Mouse (Mus musculus): Measurements from ENCODE around the gene Ube2q2. TPM values are rescaled to one million over a fixed set of nuclear protein-coding genes. Genes with fewer than 3 reads are reported as not detected.
"Not testable (repeated sequence)": the region's sequence is repeated elsewhere in the genome, so short reads cannot be mapped to it uniquely, and the experiment has no call there.

Gene Ube2q2
- total RNA-seq, 2 experiments from 2014 or later, result 56.0 to 57.2 TPM

DNA sequence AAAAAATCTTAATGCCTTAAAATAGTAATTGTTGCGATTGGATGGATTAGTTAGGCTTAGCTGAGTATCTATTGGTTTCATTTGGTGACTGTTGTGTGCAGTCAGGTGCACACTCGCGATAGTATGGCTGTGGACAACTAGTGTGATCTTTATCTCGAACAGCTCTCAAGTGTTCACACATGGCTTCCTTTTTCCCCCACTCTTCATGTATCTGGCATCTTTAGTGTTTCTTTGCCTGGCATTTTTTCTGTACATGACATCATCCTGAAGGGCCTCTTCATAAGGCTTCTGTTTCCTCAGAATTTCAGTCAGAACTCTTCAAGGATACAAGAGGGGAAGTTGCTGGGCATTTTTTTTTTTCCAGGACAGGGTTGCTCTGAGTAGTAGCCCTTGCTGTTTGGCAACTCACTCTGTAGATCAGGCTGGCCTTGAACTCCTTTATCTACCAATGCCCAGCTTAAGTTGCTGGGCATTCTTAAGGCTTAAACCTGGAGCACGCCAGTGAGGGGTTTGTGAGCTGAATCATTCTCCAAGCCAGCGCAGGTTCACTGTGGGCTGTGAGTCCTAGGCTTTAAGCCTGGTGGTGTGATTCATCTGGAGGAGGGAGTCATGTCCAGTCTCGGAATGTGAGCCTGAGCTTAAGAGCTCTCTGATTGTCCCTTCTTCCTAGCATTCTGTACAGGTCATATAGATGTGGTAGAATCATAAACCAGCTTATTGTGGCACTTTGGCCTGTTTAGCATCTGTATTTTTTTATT, 22.2 kb downstream of the Ube2q2 start:
- DNase-seq (ENCODE audit: extremely low spot score in 1 of 2, low spot score in 1 of 2), result no peak

DNA sequence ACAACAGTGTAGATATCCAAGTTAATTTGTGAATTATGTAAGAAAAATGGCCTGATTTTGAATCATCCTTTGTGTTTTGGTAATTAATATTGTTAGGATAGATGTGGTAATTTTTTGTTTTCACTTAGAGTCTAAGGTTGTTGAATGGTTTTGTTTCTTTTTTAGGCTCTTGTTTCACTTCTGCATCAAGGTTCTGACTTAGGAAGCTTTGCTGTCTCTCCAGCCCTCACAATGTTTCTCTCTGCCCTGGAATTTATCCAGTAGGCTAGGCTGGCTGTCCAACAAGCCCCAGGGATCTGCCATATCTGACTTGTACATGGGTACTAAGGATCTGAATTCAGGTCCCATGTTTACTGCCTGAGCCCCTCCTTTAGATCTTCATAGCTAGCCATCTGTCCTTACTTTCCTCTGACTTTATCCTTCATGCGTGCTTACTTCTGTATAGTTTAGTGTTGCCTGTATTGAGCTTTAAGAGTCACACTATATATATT, 23.6 kb downstream of the Ube2q2 start:
- no peak for DNase-seq (ENCODE audit: extremely low spot score in 1 of 2, low spot score in 1 of 2)

DNA sequence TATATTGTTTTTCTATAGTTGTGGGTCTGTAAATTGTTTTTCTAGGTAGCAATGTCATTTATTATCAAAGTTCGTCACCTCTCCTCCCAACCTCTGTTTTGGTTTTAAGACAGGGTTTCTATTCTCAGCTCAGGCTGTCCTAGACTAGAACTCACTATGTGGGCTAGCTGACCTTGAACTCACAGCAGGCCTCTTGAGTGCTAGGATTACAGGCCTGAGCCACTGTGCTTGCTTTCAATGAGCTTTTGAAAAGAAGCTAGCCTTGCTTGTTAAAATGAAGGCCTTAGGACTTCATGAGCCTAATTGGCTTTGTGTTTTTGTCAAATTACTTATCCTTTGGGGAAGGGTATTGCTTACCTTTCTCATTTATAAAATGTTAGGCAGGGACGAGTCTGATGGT, 25.6 kb downstream of the Ube2q2 start:
- DNase-seq (ENCODE audit: extremely low spot score in 1 of 2, low spot score in 1 of 2), result no peak

DNA sequence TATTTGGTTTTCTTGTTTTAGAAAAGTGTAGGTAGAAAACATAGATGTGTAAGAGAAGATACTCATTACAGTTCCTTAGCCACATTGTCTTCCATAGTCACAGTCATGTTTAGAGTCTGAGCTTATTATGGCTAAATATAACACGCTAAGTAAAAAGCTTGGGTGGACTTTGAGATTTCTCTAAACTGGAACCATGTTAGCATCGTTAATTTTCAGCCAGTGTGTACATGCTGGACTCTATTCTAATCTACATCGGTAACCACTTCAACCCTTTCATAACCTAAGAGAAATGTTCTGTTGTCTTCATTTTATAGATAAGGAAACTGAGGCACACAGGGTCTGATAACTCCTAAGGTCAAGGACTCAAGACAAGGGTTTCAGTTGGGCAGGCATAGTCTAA, 47.2 kb downstream of the Ube2q2 start:
- DNase-seq (ENCODE audit: extremely low spot score in 1 of 2, low spot score in 1 of 2), result no peak

DNA sequence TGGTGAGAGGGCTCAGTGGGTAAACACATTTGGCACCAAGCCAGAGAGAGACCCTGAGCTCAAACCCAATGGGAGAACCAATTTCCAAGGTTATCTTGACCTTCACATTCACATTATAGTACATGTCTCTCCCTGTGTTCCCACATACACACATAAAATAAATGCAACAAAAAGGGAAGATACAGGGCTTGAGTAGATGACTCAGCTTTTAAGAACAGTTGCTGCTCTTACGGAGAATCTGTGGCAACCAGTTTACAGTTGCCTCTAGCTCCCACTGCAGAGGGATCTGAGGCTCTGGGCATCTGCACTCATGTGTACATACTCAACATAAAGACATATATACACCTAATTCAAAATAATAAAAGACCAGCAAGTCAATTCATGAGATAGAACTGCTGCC, 49.6 kb downstream of the Ube2q2 start:
- no peak for DNase-seq (ENCODE audit: extremely low spot score in 1 of 2, low spot score in 1 of 2)

DNA sequence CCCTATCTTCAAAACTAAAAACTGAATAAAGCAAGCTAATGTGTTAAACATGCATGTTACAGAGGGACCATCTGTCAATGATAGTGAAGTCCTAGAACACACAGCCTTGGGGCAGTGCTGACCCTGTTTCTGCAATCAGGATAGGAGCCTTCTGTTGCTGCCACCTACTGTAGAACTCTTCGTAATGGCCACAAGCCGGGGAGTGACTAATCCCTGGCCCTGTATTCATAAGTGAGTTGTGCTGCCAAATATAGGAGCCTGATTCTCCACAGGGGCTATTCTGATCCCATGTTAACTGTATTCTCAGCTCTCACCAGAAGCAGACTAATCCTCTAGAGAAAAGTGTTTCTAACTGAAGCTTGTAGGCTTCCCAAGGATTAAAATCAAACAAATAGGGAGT, 50.7 kb downstream of the Ube2q2 start:
- no peak for DNase-seq (ENCODE audit: extremely low spot score in 1 of 2, low spot score in 1 of 2)

DNA sequence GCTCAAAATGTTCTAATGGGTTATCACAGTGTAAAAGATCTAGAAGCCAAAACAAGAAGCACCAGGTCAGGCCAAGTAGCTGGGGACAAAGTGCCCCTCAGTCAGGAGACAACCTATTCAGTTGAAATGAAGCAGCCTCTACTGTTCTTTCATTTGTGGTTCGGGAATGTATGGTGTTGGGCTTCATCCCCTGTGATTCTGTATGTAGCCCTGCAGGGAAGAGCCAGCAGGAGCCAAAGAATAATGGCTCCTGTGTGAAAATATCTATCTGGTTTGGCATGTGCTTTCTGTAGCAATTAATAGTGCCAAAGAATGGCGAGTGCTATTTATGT, 59.8 kb downstream of the Ube2q2 start:
- DNase-seq (ENCODE audit: extremely low spot score in 1 of 2, low spot score in 1 of 2), result no peak

DNA sequence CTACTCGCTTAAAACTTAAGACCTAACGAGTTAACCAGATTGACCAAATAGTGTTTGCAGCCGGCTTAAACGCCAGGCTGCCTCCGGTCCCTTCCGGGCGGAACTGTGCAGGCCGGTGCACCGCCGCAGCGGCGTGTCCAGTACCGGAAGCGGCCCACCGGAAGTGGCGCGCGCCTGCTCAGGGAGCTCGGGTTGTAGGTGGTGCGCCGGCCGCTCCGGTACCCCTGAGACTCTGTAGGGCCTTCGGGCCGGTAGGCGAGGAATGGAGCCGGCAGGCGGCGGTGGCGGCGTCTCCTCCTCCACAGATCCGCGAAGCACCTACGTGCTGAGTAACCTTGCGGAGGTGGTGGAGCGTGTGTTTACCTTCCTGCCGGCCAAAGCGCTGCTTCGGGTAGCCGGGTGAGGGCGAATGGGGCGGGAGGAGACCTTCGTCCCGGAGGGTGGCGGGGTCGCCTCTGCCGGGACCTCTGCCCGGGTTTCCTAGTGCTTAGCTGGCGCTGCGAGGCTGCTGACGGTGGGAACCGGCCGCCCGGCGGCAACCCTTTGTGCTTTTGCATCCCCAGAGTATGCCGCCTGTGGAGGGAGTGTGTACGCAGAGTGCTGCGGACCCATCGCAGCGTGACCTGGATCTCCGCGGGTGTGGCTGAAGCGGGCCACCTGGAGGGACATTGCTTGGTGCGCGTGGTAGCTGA, 60.3 kb downstream of the Ube2q2 start, which contains the start of gene Fbxo22:
Gene Fbxo22 (plus strand): TSS at position 136 of the 692 bp plus-strand sequence.
- DNase-seq (ENCODE audit: extremely low spot score in 1 of 2, low spot score in 1 of 2), result peak; percentile 69 to 76

DNA sequence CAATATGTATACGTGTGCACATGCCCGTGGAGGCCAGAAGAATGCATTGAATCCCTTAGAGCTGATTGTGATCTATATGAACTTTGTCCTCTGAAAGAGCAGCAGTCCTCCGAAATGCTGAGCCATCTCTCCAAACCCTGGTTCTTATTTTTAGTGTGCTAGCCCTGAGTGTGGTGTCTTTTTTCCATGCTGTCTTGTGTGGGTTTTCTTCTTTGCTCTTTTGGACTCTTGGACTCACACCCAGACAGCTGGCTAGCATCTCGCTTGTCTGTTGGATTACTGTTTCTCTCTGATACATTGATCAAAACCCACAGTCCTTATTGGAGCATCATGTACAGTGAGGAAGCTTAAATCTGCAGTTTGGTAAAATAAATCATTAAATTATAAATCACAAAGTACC, 63.0 kb downstream of the Ube2q2 start:
- no peak for DNase-seq (ENCODE audit: extremely low spot score in 1 of 2, low spot score in 1 of 2)

DNA sequence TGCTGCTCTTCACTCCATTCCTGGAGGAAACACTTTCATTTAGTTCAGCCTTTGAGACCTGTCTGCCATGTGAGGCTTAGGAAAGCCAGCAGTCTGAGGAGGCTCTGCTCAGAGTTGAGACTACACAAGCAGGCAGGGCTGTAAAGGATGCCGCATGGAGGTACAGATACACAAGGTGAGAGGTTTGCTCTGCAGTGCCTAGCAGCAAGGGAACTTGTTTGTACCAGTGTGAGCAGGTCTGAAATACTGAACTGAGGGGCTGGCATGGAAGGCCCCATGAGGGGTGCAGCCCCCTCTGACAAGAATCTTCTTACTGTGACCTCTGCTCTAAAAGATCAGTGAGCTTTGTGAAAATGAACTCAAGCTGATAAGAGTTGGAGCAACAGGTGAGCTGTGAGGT, 64.7 kb downstream of the Ube2q2 start:
- DNase-seq (ENCODE audit: extremely low spot score in 1 of 2, low spot score in 1 of 2), result no peak

DNA sequence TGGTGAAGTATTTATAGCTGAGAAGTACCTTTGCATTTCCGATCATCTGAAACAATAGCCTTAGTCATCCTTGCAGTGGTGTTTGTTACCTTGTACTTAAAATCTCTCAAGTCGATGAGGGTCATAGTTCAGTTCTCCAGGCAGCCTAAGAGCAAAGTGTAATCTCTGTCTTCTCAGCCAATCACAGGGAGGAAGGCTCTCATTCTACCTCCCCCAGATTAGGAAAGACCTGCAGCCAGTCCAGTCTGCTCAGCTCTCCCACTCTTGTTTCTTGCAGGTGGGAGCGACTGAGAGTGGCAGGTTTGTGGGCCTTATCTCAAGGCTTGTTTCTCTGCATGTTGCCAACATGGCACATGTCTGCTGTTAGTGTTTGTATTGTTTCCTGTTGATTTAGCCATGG, 66.4 kb downstream of the Ube2q2 start:
- DNase-seq (ENCODE audit: extremely low spot score in 1 of 2, low spot score in 1 of 2), result no peak

DNA sequence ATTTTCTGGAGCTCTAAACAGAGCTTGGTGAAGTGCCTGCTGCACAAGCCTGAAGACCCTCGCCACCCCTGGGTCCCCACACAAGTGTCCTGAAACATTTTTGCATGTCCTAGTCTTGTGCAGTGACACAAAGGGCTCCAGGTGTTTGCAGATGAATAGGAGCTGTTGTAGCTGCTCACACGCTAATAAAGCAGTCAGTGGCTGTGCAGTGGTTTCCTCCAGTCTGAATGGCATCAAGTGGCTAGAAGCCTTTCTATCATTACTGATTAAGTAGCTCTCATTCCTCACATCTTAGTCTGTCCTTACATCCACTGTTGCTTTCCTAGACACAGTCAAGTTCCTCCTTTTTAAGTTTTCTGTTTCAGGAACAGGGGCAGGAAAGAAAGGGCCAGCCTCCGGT, 67.0 kb downstream of the Ube2q2 start:
- DNase-seq (ENCODE audit: extremely low spot score in 1 of 2, low spot score in 1 of 2), result no peak

DNA sequence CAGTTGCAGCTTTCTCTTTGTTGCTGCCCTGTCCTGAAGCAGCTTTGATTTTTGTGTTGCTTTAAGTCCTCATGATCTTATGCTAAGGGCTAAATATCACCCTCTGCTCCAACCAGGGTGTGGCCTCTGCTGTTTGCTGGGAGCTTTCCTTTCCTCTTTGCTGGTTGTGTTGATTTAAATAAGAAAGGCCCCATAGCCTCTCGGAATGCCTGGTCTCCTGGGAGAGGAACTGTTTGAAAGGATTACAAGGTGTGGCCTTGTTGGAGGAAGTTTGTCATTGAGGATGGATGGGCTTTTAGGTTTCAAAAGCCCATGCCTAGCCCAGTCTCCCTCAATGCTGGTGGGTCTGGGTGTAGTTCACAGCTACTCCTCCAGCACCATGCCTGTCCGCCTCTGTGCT, 67.4 kb downstream of the Ube2q2 start:
- DNase-seq (ENCODE audit: extremely low spot score in 1 of 2, low spot score in 1 of 2), result no peak

DNA sequence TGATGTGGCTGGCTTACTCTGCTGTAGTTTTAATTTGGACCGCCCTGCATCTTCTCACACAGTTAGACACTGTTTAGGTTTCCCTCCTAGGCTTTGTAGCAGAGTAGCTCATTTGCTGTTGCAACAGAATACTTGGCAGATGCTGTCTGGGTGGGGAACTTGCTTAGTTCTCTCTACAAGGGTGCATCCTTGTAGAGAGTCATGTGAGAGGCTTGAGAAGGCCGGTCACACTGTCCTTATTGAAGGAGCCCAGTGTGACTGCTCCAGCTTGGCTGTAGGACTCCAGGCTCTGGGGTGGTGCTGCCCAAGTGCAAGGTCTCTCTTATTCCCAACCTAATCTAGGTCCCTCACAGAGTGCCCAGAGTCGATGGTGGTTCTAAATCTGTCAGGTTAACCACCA, 68.7 kb downstream of the Ube2q2 start:
- DNase-seq (ENCODE audit: extremely low spot score in 1 of 2, low spot score in 1 of 2), result no peak

DNA sequence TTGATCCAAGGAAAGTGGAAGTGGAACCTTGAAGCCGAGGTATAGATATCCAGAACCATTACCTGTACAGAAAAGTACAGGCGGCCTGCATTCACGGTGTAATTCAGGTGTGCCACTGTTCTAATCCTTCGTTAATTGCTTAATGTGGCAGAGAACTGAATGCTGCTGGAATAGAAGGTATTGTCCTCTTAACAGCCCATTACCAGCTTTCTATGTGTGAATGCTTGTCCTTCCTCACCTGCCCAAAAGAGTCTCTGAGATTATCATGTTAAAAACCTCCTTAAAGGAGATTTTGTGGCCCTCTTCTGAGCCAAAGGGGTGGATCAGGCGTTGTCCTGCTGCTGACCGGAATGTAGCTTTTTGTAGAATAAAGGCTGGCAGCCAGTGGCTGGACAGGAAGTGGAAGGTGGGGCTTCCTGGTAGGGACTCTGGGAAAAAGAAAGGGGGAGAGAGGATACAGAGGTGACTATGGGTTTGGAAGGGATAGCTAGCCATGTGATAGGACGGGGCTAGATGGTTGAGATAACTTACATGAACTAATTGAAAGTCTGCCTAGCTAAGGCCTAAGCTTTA, 76.6 kb downstream of the Ube2q2 start:
- no peak for DNase-seq (ENCODE audit: extremely low spot score in 1 of 2, low spot score in 1 of 2)

DNA sequence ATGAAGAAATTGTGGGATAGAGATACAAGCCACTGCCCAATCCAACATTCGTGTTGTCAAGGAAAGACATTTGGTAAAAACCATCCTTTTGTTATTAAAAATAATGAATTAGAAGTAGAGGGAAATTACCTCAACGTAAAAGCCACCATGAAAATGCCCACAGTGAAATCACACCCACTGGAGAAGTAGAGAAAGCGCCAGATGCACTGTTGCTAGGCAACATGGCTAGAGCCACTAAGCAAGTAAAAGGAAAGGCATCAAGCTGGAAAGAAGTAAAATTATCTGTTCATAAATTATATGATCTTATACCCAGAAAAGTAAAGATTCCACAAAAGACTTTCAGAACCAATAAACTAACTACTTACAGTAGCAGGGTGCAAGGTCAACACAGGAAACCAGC, 77.6 kb downstream of the Ube2q2 start:
- DNase-seq (ENCODE audit: extremely low spot score in 1 of 2, low spot score in 1 of 2), result peak in 1 of 2 experiments; percentile 17

DNA sequence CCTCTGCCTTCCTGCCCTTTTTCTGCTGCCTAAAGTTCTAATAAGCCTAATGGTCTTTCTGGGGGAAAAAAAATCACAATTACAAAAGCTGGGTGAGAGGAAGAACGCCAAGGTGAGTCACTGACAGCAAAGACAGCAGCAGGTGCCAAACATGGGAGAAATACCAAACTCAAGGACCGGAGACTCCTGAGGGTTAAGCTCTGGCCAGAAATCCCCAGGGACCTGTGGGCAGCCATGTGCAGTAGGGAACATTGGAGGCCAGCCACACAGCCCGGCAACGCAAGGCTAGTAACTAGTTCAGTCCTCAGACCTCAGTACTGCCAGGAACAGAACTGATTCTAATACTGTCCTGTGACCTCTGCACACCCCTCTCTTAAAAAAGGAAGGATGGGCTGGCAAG, 79.5 kb downstream of the Ube2q2 start:
- DNase-seq (ENCODE audit: extremely low spot score in 1 of 2, low spot score in 1 of 2), result no peak

DNA sequence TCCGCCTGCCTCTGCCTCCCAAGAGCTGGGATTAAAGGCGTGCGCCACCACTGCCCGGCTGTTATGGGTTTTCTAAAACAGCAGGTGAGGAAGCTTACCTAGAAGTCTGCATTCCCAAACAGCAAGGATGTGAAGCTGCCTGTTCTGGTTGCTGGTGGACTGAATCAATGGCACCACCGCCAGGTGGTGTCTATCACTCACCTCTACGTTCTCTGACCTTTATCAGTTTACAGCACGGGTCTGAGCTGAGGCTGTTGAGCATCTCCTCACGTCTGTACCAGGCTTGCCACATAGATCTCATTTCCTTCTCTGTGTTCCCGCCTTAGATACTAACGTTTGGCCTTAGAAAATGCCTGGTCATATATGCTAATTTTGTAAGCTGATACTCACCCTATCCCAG, 80.4 kb downstream of the Ube2q2 start:
- DNase-seq (ENCODE audit: extremely low spot score in 1 of 2, low spot score in 1 of 2), result no peak

DNA sequence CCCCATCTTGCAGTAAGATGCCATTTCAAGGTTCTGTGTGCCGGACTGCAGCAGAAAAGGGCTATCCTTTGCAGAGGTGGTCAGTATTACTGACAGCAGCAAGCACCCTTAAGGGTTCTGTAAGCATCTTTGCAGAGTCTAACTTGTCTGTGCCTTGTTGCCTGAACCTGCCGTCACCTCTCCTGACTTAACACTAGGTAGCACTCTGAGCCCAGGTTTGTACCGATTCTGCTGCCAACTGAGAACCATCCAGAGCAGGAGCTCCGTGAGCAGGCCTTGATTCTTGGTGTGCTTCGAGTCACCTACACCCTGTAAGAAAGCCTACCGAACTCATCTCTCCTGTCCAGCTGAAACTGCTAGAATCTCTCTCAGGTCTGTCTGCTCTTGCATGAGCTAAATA, 82.9 kb downstream of the Ube2q2 start:
- no peak for DNase-seq (ENCODE audit: extremely low spot score in 1 of 2, low spot score in 1 of 2)

DNA sequence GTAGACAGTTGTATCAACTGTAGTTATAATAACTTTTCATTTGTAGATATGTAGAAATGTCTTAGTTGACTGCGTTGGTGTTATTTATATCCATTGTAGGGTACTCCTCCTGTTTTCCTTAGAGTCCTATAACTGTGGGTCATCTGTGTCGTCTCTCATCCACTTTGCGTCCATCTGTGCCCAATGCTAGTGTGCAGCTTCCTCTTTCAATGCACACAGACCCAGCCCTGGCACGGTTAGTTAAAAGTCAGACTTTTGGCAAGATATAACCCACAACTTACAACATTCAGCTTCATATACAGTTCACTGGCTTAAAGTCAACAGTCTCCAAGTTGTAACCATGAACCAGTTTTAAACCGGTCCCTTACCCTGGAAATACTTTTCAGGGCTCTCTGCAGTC, 83.5 kb downstream of the Ube2q2 start:
- no peak for DNase-seq (ENCODE audit: extremely low spot score in 1 of 2, low spot score in 1 of 2)

DNA sequence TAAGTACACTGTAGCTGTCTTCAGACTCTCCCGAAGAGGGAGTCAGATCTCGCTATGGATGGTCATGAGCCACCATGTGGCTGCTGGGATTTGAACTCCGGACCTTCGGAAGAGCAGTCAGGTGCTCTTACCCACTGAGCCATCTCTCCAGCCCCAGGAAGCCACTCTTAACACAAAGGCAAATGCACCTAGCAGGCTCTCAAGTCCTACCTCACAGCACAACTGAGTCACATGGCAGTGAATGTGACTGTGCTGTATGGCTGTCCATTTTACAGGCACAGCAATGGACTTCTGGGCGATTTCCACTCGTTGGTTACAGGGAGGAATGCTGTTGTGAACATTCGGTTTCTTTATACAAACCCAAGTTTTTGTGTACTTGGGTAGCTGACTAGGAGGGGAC, 83.9 kb downstream of the Ube2q2 start:
- DNase-seq (ENCODE audit: extremely low spot score in 1 of 2, low spot score in 1 of 2), result no peak

DNA sequence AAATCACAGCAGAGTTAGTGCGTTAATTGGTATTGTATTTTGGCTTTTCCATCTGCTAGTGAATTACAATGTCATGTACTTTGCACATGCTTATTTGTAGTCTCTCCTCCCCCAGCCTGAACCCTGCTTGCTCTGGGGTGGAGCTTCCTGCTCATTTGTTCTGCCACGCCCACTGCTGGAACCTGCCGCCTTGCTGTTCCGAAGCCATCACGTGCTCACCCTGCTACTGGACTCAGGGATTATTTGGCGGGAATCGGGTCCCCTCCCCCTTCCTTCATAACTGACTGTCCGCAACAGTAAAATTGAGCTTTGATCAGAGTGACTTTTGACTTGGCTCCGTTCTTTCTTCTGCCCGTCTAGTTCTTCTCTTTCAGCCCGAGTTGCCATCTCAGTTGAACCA, 84.4 kb downstream of the Ube2q2 start:
- DNase-seq (ENCODE audit: extremely low spot score in 1 of 2, low spot score in 1 of 2), result not testable (repeated sequence)
